Mouse (Mus musculus) testis, adult 2 months (tissue): Measurements from ENCODE around the gene Lama1.
A peak's percentile ranks its signal among the peaks of the same experiment; 100 is the strongest.

Source experiments
- CTCF ChIP-seq: fragments of 200-500 bp; IDR thresholded peaks from 2 replicates; pipeline ENCODE4 v1.5.1; 2012; ENCODE audit warnings: low read depth, mild to moderate bottlenecking, inconsistent platforms, low read length, moderate library complexity; ENCODE audit not compliant: control insufficient read depth, insufficient read depth, insufficient replicate concordance
- POLR2A ChIP-seq: fragments of 200-500 bp; IDR thresholded peaks from 2 replicates; pipeline ENCODE4 v1.6.1; 2012; ENCODE audit warnings: low read depth, mild to moderate bottlenecking, inconsistent platforms, low read length, moderate library complexity; ENCODE audit not compliant: control insufficient read depth

DNA sequence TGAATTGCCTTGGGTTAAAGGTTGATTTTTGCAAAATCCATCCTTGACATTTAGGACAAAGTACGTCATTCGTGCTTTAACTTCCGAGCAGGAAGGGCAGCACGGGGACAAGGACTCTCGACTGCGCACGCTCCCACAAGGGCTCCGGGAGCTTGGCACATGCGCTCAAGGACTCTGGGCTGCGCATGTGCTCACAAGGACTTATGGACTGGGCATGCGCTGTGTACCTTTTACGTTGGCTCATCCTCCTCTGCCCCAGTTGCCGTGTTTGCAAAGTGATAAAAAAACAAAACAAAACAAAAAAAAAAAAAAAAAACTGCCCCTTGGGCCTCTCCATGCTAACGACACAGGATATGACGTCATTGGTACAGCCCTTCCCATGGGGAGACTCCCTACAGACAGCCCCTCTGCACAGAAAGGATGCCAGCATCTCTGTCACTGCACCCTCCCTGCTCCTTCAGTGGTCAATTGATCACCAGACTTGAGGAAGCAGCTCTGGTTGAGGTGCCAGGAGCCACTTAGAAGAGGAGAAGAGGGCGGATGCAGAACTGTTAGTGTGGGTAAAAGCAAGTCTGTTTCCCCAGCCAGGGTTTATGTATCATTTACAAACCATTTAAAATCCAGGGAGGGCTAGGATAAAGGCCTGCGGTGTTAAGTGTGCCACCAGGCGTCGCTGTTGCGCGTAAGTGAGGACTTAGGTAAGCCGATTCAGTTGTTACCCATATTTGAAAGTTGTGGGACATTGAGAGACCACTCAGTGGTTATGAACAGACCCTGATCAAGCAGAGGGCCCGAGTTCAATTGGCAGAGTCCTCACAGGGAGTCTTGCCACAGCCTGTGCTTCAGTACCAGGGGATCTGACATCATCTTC, 172.9 kb downstream of the Lama1 start:
- TF ChIP-seq CTCF (peak; percentile 72), POLR2A (peak; percentile 73; the same call in 1 of the 2 replicates)
